Mouse (Mus musculus) heart, embryonic 11.5 days (tissue): ENCODE results near the gene Nfu1. TPM values are rescaled to one million over a fixed set of nuclear protein-coding genes. Genes with fewer than 3 reads are reported as not detected.
A peak's percentile ranks its signal among the peaks of the same experiment; 100 is the strongest.

Experiments
- ATAC-seq: fragments of 200-750 bp; cut with Nextera tagmentation; replicated peaks from 2 replicates; pipeline ENCODE4 v1.8.0; 2017; ENCODE audit warnings: moderate library complexity; ENCODE audit not compliant: insufficient number of reproducible peaks, low FRiP score, low TSS enrichment
- H3K27ac ChIP-seq: fragments of 300-500 bp; sonication (generic); 2 replicates; pipeline ENCODE4 v1.5.1; 2014; ENCODE audit warnings: mild to moderate bottlenecking, low read depth, low read length
- H3K27me3 ChIP-seq: fragments of 300-500 bp; sonication (generic); 2 replicates; pipeline ENCODE4 v1.6.1; 2014; ENCODE audit warnings: mild to moderate bottlenecking, low read length, mixed read lengths; ENCODE audit not compliant: control insufficient read depth, insufficient read depth
- H3K36me3 ChIP-seq: fragments of 300-500 bp; sonication (generic); 2 replicates; pipeline ENCODE4 v1.6.1; 2014; ENCODE audit warnings: mild to moderate bottlenecking, low read length, moderate library complexity, mixed read lengths; ENCODE audit not compliant: control insufficient read depth, insufficient read depth
- H3K4me1 ChIP-seq: fragments of 300-500 bp; sonication (generic); 2 replicates; pipeline ENCODE4 v1.6.1; 2014; ENCODE audit warnings: low read length; ENCODE audit not compliant: control insufficient read depth, insufficient read depth
- H3K4me2 ChIP-seq: fragments of 300-500 bp; sonication (generic); 2 replicates; pipeline ENCODE4 v1.6.1; 2014; ENCODE audit warnings: mild to moderate bottlenecking, moderate library complexity
- H3K4me3 ChIP-seq: fragments of 300-500 bp; sonication (generic); 2 replicates; pipeline ENCODE4 v1.5.1; 2014; ENCODE audit warnings: low read depth, low read length
- H3K9ac ChIP-seq: fragments of 300-500 bp; sonication (generic); 2 replicates; pipeline ENCODE4 v1.6.1; 2014; ENCODE audit warnings: mild to moderate bottlenecking, low read depth, low read length, moderate library complexity
- H3K9me3 ChIP-seq: fragments of 300-500 bp; sonication (generic); replicated peaks from 2 replicates; pipeline ENCODE4 v1.6.1; 2016; ENCODE audit warnings: low read length; ENCODE audit not compliant: control insufficient read depth
- WGBS: fragments of 180-500 bp; shearing (Covaris S2); extraction: QIAGEN DNeasy Blood & Tissue Kit; methylation state at CpG from one replicate; pipeline ENCODE4 v1.1.7; 2014; ENCODE audit not compliant: insufficient replicate concordance; 5-methylcytosine and 5-hydroxymethylcytosine counted together
- polyA plus RNA-seq: library from polyadenylated mRNA; unstranded; fragments of >200 nt; fragmentation: Nextera tagmentation; extraction: Ambion mirVana; gene quantifications from 2 replicates; pipeline ENCODE4 v1.2.1, GENCODE M21; 2014

Gene Nfu1
- polyA plus RNA-seq, 1 experiment from 2014 or later = 96.8 TPM

DNA sequence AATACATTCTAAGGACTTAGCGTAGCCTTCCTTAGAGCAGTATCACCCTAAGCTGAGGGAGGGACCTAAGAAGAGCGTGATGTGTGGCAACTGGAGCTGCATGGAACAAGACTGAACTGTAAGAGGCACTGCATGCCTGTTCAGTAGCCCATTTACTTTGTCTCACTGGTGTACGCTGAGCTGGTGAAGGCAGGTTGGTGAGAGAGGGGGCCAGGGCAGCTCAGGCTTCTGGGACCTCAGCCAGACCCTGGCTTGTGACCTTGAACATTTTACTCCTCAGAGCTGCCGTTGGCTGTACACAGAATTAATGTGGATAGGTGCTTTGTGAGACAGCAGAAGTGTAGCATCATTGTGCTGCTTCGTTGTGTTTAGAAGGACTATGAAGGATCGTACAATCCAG lies 19.5 kb upstream of the Nfu1 start:
- 0 out of 2 replicates have a peak, but pooled peaks have one; percentile 31 for ATAC-seq
- Histone ChIP-seq H3K4me2 (no peak overlapping the region), H3K36me3 (no peaks in the 10 kb centered on the region; the same call in 1 of the 2 replicates), H3K27ac (peak overlapping the region; percentile 25; the same call in 1 of the 2 replicates), H3K4me3 (no peak overlapping the region), H3K4me1 (peaks cover 36% of the 10 kb centered on the region), H3K9me3 (no peaks in the 10 kb centered on the region), H3K27me3 (no peaks in the 10 kb centered on the region), H3K9ac (no peak overlapping the region)
- 63% methylated on average over 6 of the region's 6 CpGs for WGBS

DNA sequence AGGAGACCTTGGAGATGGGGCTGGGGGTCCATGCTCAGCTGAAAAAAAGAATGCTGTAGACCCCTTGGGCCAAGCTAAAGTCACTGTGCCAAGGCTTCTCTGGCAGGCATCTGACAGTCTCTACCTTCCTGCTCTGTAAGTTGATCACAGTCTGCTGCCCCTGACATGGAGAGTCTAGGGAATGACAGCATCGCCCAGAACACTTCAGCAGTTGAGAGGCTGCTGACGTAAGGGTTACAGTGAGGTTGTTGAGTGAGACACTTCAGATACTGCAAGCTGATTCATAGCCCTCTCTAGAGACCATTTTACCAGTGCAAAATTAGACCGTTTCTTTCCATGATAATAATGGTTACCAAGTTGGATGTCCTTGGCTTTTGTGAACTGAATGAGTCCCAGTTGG lies 18.0 kb upstream of the Nfu1 start:
- ATAC-seq = peak; percentile 70
- Histone ChIP-seq H3K27me3 (no peaks in the 10 kb centered on the region), H3K36me3 (peaks cover 3% of the 10 kb centered on the region), H3K27ac (peak overlapping the region; percentile 80), H3K9ac (no peak overlapping the region), H3K4me3 (no peak overlapping the region), H3K4me2 (no peak overlapping the region), H3K4me1 (peaks cover 36% of the 10 kb centered on the region), H3K9me3 (no peaks in the 10 kb centered on the region)
- WGBS = 40% methylated on average over 3 of the region's 3 CpGs

DNA sequence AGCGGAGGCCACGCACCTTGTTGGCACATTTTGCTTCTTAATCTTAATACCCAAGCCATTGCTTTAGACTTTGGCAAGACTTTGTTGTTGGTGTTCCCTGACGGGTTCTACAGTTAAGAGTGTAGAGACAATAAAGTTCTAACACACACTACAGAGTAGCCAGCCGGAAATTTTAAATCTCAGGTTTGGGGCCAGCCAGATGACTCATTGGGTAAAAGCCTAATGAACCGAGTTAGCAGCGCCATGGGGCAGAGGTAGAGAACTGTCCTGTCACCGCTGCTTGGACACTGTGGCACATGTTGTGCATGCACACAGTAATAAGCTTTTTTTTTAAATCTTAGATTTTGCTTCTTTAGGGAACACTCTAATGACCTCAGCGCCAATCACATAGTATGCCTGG lies 16.7 kb upstream of the Nfu1 start:
- Histone ChIP-seq H3K9ac (no peak overlapping the region), H3K36me3 (peaks cover 8% of the 10 kb centered on the region), H3K4me2 (no peak overlapping the region), H3K4me1 (peaks cover 32% of the 10 kb centered on the region), H3K27me3 (no peaks in the 10 kb centered on the region), H3K27ac (no peak overlapping the region), H3K9me3 (no peaks in the 10 kb centered on the region), H3K4me3 (no peak overlapping the region)
- ATAC-seq = no peak
- WGBS = 91% methylated on average over 8 of the region's 8 CpGs

DNA sequence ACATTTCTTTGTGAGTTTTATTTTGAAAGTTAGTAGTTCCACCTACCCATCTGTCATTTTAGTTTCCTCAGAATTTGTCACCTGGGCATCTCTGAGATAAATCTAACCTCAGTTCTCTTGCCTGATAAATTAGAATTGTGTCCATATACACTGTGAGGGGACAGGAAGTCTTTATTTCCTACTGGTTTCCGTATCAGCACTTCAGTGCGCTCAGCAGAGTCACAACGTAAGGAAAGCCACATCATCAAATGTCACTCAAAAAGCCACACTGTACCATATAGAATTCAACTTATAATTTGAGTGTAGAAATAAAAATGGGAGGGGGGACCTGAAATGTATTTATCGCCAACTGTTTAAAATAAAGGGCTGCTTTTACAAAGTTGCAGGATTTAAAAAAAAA lies 14.8 kb upstream of the Nfu1 start:
- WGBS = 71% methylated on average over 4 of the region's 4 CpGs
- no peak for ATAC-seq
- Histone ChIP-seq H3K4me2 (no peak overlapping the region), H3K4me3 (no peak overlapping the region), H3K27ac (no peak overlapping the region), H3K9me3 (no peaks in the 10 kb centered on the region), H3K36me3 (peaks cover 10% of the 10 kb centered on the region), H3K4me1 (peaks cover 15% of the 10 kb centered on the region; the same call in 1 of the 2 replicates), H3K27me3 (no peaks in the 10 kb centered on the region), H3K9ac (no peak overlapping the region)

DNA sequence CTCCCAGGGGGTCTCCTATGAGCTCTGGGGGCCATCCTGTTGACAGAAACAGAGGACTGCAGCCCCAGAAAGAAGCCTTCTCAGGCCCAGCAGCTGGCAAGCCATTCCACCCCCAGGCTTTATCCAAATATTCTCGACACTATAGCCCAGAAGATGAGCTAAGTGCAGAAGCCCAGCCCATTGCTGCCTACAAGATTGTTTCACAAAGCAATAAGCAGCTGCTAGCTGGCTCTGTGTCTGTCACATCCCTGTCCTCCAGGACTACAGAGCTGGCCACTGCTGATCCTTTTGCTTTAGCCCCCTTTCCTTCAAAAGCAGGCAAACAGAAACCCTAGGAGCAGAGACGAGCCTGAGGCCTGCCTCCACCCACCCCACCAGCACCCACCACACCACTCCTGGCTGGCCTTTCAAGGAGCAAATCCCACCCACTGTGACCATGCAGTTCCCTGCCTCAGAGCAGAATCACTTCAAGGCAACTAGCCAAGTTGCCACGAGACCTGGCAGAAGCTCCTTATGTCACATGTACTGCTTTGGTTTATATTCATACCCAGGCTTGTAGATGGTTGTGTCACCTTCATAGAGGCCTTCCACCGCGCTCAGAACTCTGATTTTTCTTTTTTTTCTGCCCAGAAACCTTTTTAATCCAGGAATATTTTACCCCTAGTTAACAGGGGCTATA lies 12.3 kb upstream of the Nfu1 start:
- Histone ChIP-seq H3K9me3 (no peaks in the 10 kb centered on the region), H3K4me1 (peaks cover 5% of the 10 kb centered on the region; the same call in 1 of the 2 replicates), H3K36me3 (peaks cover 10% of the 10 kb centered on the region), H3K4me2 (no peak overlapping the region), H3K9ac (no peak overlapping the region), H3K27ac (no peak overlapping the region), H3K4me3 (no peak overlapping the region), H3K27me3 (no peaks in the 10 kb centered on the region)
- 84% methylated on average over 5 of the region's 5 CpGs for WGBS
- no peak for ATAC-seq

DNA sequence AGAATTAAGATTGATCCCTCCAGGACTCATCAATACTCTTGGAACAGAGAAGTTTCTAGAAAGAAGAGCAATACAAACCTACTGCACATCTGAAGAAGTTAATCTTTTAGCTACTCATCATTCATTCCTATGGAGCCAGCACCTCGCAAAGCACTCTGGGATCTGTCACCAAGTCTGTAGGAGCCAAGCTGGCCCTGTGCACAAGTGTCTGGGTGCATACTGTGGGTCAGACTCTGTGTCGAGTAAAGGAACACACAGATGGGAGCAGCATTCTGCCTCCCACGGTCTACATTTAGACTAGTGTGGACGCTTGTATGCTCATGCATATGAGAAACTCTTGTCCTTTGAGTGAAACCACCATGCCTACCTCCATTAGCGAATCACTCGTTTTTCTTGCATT lies 11.7 kb upstream of the Nfu1 start:
- H3K36me3 ChIP-seq = peaks cover 10% of the 10 kb centered on the region

DNA sequence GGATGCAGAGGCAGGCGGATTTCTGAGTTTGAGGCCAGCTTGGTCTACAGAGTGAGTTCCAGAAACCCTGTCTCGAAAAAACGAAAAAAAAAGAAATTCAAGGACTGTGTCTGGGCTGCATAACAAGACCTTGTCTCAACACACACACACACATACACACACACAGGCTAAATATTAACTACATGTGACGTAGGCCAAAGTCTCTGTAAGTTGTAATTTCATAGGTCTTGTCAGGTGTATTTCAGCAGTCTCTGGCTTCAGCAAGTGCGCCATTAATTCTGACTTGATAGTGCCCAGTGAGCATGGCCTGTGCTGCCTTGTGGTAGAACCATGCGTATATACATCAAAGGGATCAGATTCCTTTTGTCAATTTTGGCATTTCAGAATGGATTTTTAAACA lies 7.0 kb upstream of the Nfu1 start:
- H3K9ac ChIP-seq = no peak overlapping the region
- H3K4me3 ChIP-seq = no peak overlapping the region
- no peak overlapping the region for H3K27ac ChIP-seq
- WGBS = 82% methylated on average over 6 of the region's 6 CpGs
- no peaks in the 10 kb centered on the region for H3K4me1 ChIP-seq
- no peaks in the 10 kb centered on the region for H3K27me3 ChIP-seq
- peaks cover 2% of the 10 kb centered on the region; the same call in 1 of the 2 replicates for H3K36me3 ChIP-seq
- H3K4me2 ChIP-seq = no peak overlapping the region
- H3K9me3 ChIP-seq = no peaks in the 10 kb centered on the region
- ATAC-seq = no peak

More for the DNA sequence above, 11.7 kb upstream of the Nfu1 start:
- Histone ChIP-seq H3K9ac (no peak overlapping the region), H3K4me2 (no peak overlapping the region), H3K4me3 (no peak overlapping the region), H3K4me1 (no peaks in the 10 kb centered on the region), H3K27ac (no peak overlapping the region), H3K27me3 (no peaks in the 10 kb centered on the region), H3K9me3 (no peaks in the 10 kb centered on the region)
- no peak for ATAC-seq
- WGBS = 86% methylated on average over 6 of the region's 6 CpGs

DNA sequence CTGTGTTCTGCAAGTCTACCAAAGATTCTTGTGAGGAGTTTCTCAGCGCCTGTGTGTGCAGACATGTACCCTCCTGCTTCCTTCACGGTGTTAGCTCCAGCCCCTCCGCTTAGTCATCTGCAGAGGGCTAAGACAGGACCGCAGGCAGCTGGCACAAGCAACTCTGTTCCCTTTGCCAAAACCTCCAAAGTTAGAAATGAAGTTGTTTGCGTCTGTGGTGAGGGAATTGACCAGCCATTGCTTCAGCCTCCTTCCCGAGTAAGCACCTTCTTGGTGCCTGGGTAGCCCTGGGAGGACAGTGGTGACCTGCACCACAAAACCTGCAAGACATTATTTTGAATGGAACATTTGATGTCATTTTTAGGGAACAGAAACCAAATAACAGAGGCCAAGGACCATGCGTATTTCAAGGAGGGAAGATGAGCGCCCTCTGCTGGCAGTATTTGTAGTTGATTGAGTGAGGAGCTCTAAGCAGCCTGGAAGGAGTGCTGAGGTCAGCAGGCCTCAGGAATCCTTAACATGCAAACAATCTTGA lies 6.4 kb upstream of the Nfu1 start:
- WGBS = 51% methylated on average over 8 of the region's 8 CpGs
- H3K4me2 ChIP-seq = no peak overlapping the region

DNA sequence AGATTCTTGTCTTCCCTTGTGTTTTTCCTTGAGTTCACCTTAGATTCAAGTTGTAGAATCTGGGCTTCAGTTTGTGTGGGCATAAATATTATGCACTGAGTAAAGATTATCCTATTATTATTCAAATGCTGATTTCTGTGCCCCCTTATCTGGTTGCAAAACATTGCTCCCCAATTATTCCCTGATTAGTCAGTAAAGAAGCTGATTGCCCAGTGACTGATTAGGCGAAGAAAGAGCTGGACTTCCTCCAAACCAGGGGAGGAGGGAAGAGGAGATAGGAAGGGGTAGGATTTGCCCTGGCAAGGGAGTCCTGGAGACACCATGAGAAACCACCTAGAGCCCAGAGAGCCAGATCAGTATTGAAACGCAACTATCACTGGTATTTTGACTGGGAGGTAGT lies 4.9 kb upstream of the Nfu1 start:
- H3K9ac ChIP-seq = no peak overlapping the region
- no peak for ATAC-seq
- H3K27me3 ChIP-seq = no peaks in the 10 kb centered on the region
- WGBS = 61% methylated on average over 2 of the region's 2 CpGs
- 0 out of 2 replicates have a peak, but pooled peaks cover 2% of the 10 kb centered on the region for H3K36me3 ChIP-seq
- H3K27ac ChIP-seq = no peak overlapping the region
- no peaks in the 10 kb centered on the region for H3K9me3 ChIP-seq
- no peak overlapping the region for H3K4me2 ChIP-seq
- H3K4me1 ChIP-seq = no peaks in the 10 kb centered on the region
- H3K4me3 ChIP-seq = no peak overlapping the region

More for the DNA sequence above, 6.4 kb upstream of the Nfu1 start:
- H3K36me3 ChIP-seq = peaks cover 2% of the 10 kb centered on the region; the same call in 1 of the 2 replicates
- H3K27ac ChIP-seq = no peak overlapping the region
- H3K9ac ChIP-seq = no peak overlapping the region
- no peak overlapping the region for H3K4me3 ChIP-seq
- ATAC-seq = 0 out of 2 replicates have a peak, but pooled peaks have one; percentile 42
- H3K9me3 ChIP-seq = no peaks in the 10 kb centered on the region
- no peaks in the 10 kb centered on the region for H3K4me1 ChIP-seq
- no peaks in the 10 kb centered on the region for H3K27me3 ChIP-seq
